Mouse (Mus musculus) ES-Bruce4 (cell line): ENCODE measurements around the gene Panx1. TPM values are rescaled to one million over a fixed set of nuclear protein-coding genes. Genes with fewer than 3 reads are reported as not detected.
A peak's percentile ranks its signal among the peaks of the same experiment; 100 is the strongest.

Experiments
- H3K27ac ChIP-seq: 2 replicates; pipeline ENCODE4 v1.5.1; 2012; ENCODE audit warnings: low read length, inconsistent platforms; ENCODE audit not compliant: insufficient read depth
- H3K27me3 ChIP-seq: 2 replicates; pipeline ENCODE4 v1.6.1; 2012; ENCODE audit warnings: mild to moderate bottlenecking, low read length, inconsistent platforms; ENCODE audit not compliant: control insufficient read depth, poor library complexity, insufficient read depth, severe bottlenecking
- H3K36me3 ChIP-seq: 2 replicates; pipeline ENCODE4 v1.6.1; 2012; ENCODE audit warnings: inconsistent platforms, mild to moderate bottlenecking, low read length, moderate library complexity; ENCODE audit not compliant: control insufficient read depth, poor library complexity, insufficient read depth, severe bottlenecking
- H3K4me1 ChIP-seq: one replicate; pipeline ENCODE4 v1.8.1; 2011; ENCODE audit warnings: low read length; ENCODE audit not compliant: control insufficient read depth, insufficient read depth
- H3K4me3 ChIP-seq: 2 replicates; pipeline ENCODE4 v1.5.1; 2011; ENCODE audit warnings: low read depth, mild to moderate bottlenecking, low read length
- H3K9ac ChIP-seq: 2 replicates; pipeline ENCODE4 v1.6.1; 2012; ENCODE audit warnings: low read depth, mild to moderate bottlenecking, inconsistent platforms; ENCODE audit not compliant: poor library complexity, severe bottlenecking
- H3K9me3 ChIP-seq: replicated peaks from 2 replicates; pipeline ENCODE4 v1.6.1; 2012; ENCODE audit warnings: mild to moderate bottlenecking, low read length, inconsistent platforms; ENCODE audit not compliant: control insufficient read depth, poor library complexity, insufficient read depth, severe bottlenecking
- CTCF ChIP-seq: IDR thresholded peaks from one replicate; pipeline ENCODE4 v1.8.1; 2011; ENCODE audit warnings: low read depth, low read length
- EP300 ChIP-seq: IDR thresholded peaks from 2 replicates; pipeline ENCODE4 v1.6.1; 2011; ENCODE audit warnings: low read depth, low read length; ENCODE audit not compliant: insufficient read depth
- POLR2A ChIP-seq: IDR thresholded peaks from one replicate; pipeline ENCODE4 v1.8.1; 2011; ENCODE audit warnings: low read length; ENCODE audit not compliant: insufficient read depth
- polyA plus RNA-seq: library from polyadenylated mRNA; stranded (reverse); fragments of >200 nt; gene quantifications from 2 replicates; pipeline ENCODE4 v1.2.4, GENCODE M21; 2011; ENCODE audit warnings: low read depth; ENCODE audit not compliant: missing spikeins, insufficient read depth, insufficient read length

Gene Panx1
- polyA plus RNA-seq, 1 experiment: 13.5 TPM

DNA sequence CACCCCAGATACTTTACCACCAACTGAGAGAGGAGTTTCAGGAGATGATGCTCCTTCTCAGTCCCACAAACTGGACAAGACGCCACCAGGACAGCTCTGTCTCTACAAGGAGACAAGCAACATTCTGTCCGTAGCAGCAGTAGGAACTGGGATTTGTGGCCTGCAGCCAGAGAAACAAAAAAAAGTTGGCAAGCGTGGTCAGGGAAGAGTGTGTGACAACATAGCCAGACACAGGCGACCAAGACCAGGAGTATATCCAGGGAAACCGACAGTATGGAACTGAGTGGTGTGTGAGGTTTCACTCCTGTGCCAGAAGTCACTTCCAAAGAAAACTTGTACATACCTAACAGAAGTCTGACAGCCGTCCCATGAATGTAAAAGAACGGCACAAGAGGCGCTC lies 14.5 kb downstream of the Panx1 start:
- Histone ChIP-seq H3K27ac (no peak overlapping the region), H3K9me3 (no peaks in the 10 kb centered on the region), H3K9ac (no peak overlapping the region), H3K4me1 (no peaks in the 10 kb centered on the region), H3K27me3 (no peaks in the 10 kb centered on the region), H3K36me3 (no peaks in the 10 kb centered on the region), H3K4me3 (no peak overlapping the region)
- TF ChIP-seq POLR2A: no peak
- TF ChIP-seq EP300: no peak
- no peak for TF ChIP-seq CTCF

DNA sequence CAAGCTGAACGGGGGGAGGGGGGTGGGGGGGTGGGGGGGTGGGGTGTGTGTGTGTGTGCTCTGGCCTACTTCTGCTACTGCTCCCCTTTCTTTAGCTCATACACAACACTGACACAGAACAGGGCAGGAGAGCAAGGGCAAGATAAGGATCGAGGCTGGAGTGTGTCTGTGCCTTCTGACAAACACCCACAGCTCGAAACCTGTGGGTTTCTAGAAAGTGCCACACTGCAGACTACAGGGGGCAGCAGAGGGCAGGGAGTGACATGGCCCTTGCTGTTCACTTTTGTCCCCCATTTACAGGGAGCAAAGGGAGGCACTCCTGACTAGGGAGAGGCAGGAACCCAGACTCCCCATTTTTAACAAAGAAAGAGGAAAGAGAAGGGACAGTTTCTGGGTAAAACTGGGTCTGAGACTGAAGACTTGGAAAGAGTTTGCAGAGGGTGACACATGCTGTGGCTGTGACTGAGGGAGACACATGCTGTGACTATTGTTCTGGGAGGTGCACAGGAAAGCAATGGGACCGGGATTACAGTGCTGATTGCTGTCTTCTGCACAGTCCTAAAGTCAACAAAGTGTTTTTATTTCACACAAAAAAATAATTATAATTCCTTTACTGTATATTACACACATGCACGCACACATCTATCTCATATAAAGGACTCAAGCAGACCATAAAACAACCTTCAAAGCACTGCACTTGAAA lies 16.1 kb downstream of the Panx1 start:
- no peak overlapping the region for H3K4me3 ChIP-seq
- no peaks in the 10 kb centered on the region for H3K36me3 ChIP-seq
- H3K9ac ChIP-seq: no peak overlapping the region
- no peak overlapping the region for H3K27ac ChIP-seq
- TF ChIP-seq EP300 (no peak), CTCF (peak; percentile 86)
- no peaks in the 10 kb centered on the region for H3K4me1 ChIP-seq
- H3K27me3 ChIP-seq: no peaks in the 10 kb centered on the region
- no peaks in the 10 kb centered on the region for H3K9me3 ChIP-seq

DNA sequence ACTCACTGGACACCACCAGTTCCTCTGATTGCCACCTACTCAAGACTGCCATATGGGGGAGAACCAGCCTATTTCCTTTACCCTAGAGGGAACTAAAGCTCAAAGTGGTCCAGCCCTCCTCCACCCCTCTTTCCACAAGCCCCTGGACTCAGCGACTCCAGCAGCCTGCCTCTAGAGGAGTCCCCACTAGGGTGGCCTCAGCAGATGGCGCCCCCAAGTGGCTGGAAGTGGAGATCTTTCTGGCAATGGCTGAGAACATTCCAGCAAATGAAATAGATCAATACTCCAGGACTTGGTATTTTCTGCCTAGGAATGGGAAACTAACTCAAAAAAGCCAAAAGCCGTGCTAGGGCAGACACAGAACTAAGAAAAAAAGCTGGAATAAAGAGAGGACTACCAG lies 17.6 kb downstream of the Panx1 start:
- H3K4me3 ChIP-seq: no peak overlapping the region
- no peaks in the 10 kb centered on the region for H3K4me1 ChIP-seq
- H3K36me3 ChIP-seq: no peaks in the 10 kb centered on the region
- no peaks in the 10 kb centered on the region for H3K27me3 ChIP-seq
- H3K9me3 ChIP-seq: no peaks in the 10 kb centered on the region
- no peak overlapping the region for H3K9ac ChIP-seq
- H3K27ac ChIP-seq: no peak overlapping the region
- TF ChIP-seq EP300 (no peak), POLR2A (no peak), CTCF (peak; percentile 49)

- no peak overlapping the region for H3K27ac ChIP-seq
- no peaks in the 10 kb centered on the region for H3K36me3 ChIP-seq
- TF ChIP-seq POLR2A: no peak
- peak; percentile 93 for TF ChIP-seq EP300
- no peak for TF ChIP-seq CTCF
- H3K27me3 ChIP-seq: no peaks in the 10 kb centered on the region
- H3K9me3 ChIP-seq: no peaks in the 10 kb centered on the region
- H3K4me1 ChIP-seq: no peaks in the 10 kb centered on the region
- no peak overlapping the region for H3K4me3 ChIP-seq
- H3K9ac ChIP-seq: no peak overlapping the region
These were observed 22.2 kb downstream of the Panx1 start for GRCm38 (mm10) chr9:15023049-15023448.

DNA sequence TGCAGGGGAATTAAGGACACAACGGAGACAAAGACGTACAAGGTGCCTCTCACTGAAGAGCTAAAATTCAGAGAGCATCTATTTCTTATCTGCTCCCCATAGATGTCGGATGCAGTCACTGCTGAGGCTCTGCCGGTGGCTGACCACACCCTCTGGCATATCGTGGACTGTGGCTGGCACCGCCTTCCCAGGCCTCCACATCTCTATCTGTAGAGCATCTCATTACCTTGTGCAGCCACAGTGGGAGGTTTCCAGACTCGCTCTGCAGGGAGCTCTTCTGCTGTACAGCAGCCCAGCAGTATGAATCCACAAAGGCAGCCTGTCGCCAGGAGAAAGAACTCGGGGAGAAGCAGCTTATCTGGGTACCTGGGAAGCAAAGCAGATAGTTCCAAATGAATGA lies 24.1 kb downstream of the Panx1 start:
- no peak for TF ChIP-seq EP300
- no peak for TF ChIP-seq CTCF
- no peak for TF ChIP-seq POLR2A
- H3K27ac ChIP-seq: no peak overlapping the region
- H3K4me1 ChIP-seq: no peaks in the 10 kb centered on the region
- H3K36me3 ChIP-seq: no peaks in the 10 kb centered on the region
- no peaks in the 10 kb centered on the region for H3K9me3 ChIP-seq
- no peak overlapping the region for H3K4me3 ChIP-seq
- H3K27me3 ChIP-seq: no peaks in the 10 kb centered on the region
- no peak overlapping the region for H3K9ac ChIP-seq

DNA sequence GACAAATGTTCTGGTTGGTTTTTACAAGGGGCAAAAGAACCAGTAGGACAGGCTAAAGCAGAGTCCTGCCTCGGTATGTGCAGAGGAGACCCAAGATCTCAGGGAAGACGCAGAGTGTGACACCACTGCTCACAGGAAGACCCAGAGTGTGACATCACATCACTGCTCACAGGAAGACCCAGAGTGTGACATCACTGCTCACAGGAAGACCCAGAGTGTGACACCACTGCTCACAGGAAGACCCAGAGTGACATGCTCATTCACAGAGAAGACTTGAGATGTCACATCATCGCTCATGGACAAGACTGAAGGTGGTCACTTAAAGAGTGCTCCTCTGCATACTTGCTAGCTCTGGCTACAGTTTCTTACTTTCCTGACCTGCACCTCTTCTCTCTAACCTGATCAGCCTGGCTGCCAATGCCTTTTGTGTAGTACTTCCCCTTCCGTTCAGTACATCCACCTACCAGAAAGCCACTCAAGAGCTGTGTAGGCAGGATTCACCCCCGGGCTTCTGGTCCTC lies 24.7 kb downstream of the Panx1 start:
- no peak overlapping the region for H3K27ac ChIP-seq
- H3K27me3 ChIP-seq: no peaks in the 10 kb centered on the region
- H3K9ac ChIP-seq: no peak overlapping the region
- no peaks in the 10 kb centered on the region for H3K9me3 ChIP-seq
- no peaks in the 10 kb centered on the region for H3K4me1 ChIP-seq
- TF ChIP-seq POLR2A (no peak), EP300 (no peak), CTCF (no peak)
- no peak overlapping the region for H3K4me3 ChIP-seq
- no peaks in the 10 kb centered on the region for H3K36me3 ChIP-seq
